Mouse (Mus musculus) MEL (cell line): ENCODE results near the gene Ostf1. TPM values are rescaled to one million over a fixed set of nuclear protein-coding genes. Genes with fewer than 3 reads are reported as not detected.

Experiments used
- DNase-seq: peaks from one replicate; pipeline ENCODE4 v3.0.0; 2011; ENCODE audit warnings: low read depth, low spot score
- H3K27ac ChIP-seq: 2 replicates; pipeline ENCODE4 v1.5.1; 2012; ENCODE audit warnings: low read depth, mild to moderate bottlenecking, control low read depth, low read length, moderate library complexity; ENCODE audit not compliant: control insufficient read depth
- H3K27me3 ChIP-seq, 2 experiments: fragments of 150-350 bp in 1 of 2; sonication (generic) in 1 of 2; 2 replicates each; pipeline ENCODE4 v1.6.1; 2012; ENCODE audit warnings: low read length in 2 of 2, mild to moderate bottlenecking in 2 of 2, improper control_type of control experiment in 1 of 2, moderate library complexity in 1 of 2; ENCODE audit not compliant: insufficient read depth in 2 of 2, control insufficient read depth in 1 of 2
- H3K36me3 ChIP-seq, 2 experiments: 2 replicates each; pipeline ENCODE4 v1.6.1; 2012 to 2014; ENCODE audit warnings: low read length in 2 of 2, improper control_type of control experiment in 1 of 2, inconsistent platforms in 1 of 2, mild to moderate bottlenecking in 1 of 2; ENCODE audit not compliant: insufficient read depth in 2 of 2, control insufficient read depth in 1 of 2
- H3K4me1 ChIP-seq, 2 experiments: fragments of 150-350 bp in 1 of 2; sonication (generic) in 1 of 2; 2 replicates each; pipeline ENCODE4 v1.6.1; 2012; ENCODE audit warnings: low read length in 2 of 2, improper control_type of control experiment in 1 of 2, mild to moderate bottlenecking in 1 of 2; ENCODE audit not compliant: insufficient read depth in 2 of 2, control insufficient read depth in 1 of 2
- H3K4me3 ChIP-seq, 2 experiments: fragments of 150-350 bp in 1 of 2; sonication (generic) in 1 of 2; 2 replicates each; pipeline ENCODE4 v1.5.1; 2012; ENCODE audit warnings: low read depth in 2 of 2, low read length in 2 of 2, mild to moderate bottlenecking in 2 of 2, moderate library complexity in 2 of 2, control low read depth in 1 of 2, improper control_type of control experiment in 1 of 2; ENCODE audit not compliant: control insufficient read depth in 1 of 2, insufficient read depth in 1 of 2
- H3K79me2 ChIP-seq: 2 replicates; pipeline ENCODE4 v1.6.1; 2012; ENCODE audit warnings: mild to moderate bottlenecking, low read length, moderate library complexity; ENCODE audit not compliant: control insufficient read depth, poor library complexity, insufficient read depth
- H3K9ac ChIP-seq: 2 replicates; pipeline ENCODE4 v1.6.1; 2012; ENCODE audit warnings: low read depth, mild to moderate bottlenecking, control low read depth, low read length, moderate library complexity; ENCODE audit not compliant: control insufficient read depth, poor library complexity, severe bottlenecking
- H3K9me3 ChIP-seq: fragments of 150-350 bp; sonication (generic); replicated peaks from 2 replicates; pipeline ENCODE4 v1.6.1; 2012; ENCODE audit warnings: mild to moderate bottlenecking, low read length, improper control_type of control experiment, moderate library complexity; ENCODE audit not compliant: insufficient read depth
- BHLHE40 ChIP-seq: IDR thresholded peaks from 2 replicates; pipeline ENCODE4 v1.6.1; 2012; ENCODE audit warnings: low read depth, mild to moderate bottlenecking, inconsistent platforms, low read length, improper control_type of control experiment, borderline replicate concordance
- CHD1 ChIP-seq: IDR thresholded peaks from 2 replicates; pipeline ENCODE4 v1.6.1; 2012; ENCODE audit warnings: low read depth, mild to moderate bottlenecking, inconsistent platforms, low read length, improper control_type of control experiment
- CHD2 ChIP-seq: IDR thresholded peaks from 2 replicates; pipeline ENCODE4 v1.6.1; 2011; ENCODE audit warnings: low read length, improper control_type of control experiment
- CTCF ChIP-seq, 3 experiments: IDR thresholded peaks in 2 of 3; conservative IDR thresholded peaks in 1 of 3; 2 replicates each; pipeline ENCODE4 v1.5.1; 2011 to 2012; ENCODE audit warnings: low read length in 3 of 3, low read depth in 2 of 3, mild to moderate bottlenecking in 2 of 3, improper control_type of control experiment in 1 of 3, inconsistent platforms in 1 of 3, mixed read lengths in 1 of 3, moderate library complexity in 1 of 3; ENCODE audit not compliant: control insufficient read depth in 1 of 3, insufficient read depth in 1 of 3, poor library complexity in 1 of 3, severe bottlenecking in 1 of 3
- E2F4 ChIP-seq: IDR thresholded peaks from 2 replicates; pipeline ENCODE4 v1.6.1; 2011; ENCODE audit warnings: low read depth, low read length, improper control_type of control experiment, borderline replicate concordance
- EP300 ChIP-seq, 2 experiments: IDR thresholded peaks; 2 replicates each; pipeline ENCODE4 v1.6.1; 2011; ENCODE audit warnings: improper control_type of control experiment in 2 of 2, low read length in 2 of 2, low read depth in 1 of 2, mild to moderate bottlenecking in 1 of 2
- ETS1 ChIP-seq: IDR thresholded peaks from 2 replicates; pipeline ENCODE4 v1.6.1; 2012; ENCODE audit warnings: low read depth, mild to moderate bottlenecking, inconsistent platforms, low read length, improper control_type of control experiment, moderate library complexity
- GATA1 ChIP-seq: IDR thresholded peaks from 2 replicates; pipeline ENCODE4 v1.6.1; 2011; ENCODE audit warnings: low read depth, low read length, improper control_type of control experiment
- MAX ChIP-seq: IDR thresholded peaks from 2 replicates; pipeline ENCODE4 v1.6.1; 2011; ENCODE audit warnings: low read length, improper control_type of control experiment
- MAZ ChIP-seq: IDR thresholded peaks from 2 replicates; pipeline ENCODE4 v1.6.1; 2012; ENCODE audit warnings: low read depth, mild to moderate bottlenecking, inconsistent platforms, low read length, improper control_type of control experiment
- MEF2A ChIP-seq: IDR thresholded peaks from 2 replicates; pipeline ENCODE4 v1.6.1; 2014; ENCODE audit warnings: low read depth, mild to moderate bottlenecking, inconsistent platforms, low read length, improper control_type of control experiment; ENCODE audit not compliant: poor library complexity, insufficient replicate concordance, severe bottlenecking; ENCODE audit errors: extremely low read depth
- MXI1 ChIP-seq: IDR thresholded peaks from 2 replicates; pipeline ENCODE4 v1.6.1; 2011; ENCODE audit warnings: mild to moderate bottlenecking, low read depth, low read length, improper control_type of control experiment
- MYB ChIP-seq: IDR thresholded peaks from 2 replicates; pipeline ENCODE4 v1.6.1; 2011; ENCODE audit warnings: mild to moderate bottlenecking, low read depth, low read length, improper control_type of control experiment
- MYC ChIP-seq: IDR thresholded peaks from 2 replicates; pipeline ENCODE4 v1.6.1; 2011; ENCODE audit warnings: low read depth, mild to moderate bottlenecking, low read length, improper control_type of control experiment, moderate library complexity
- NELFE ChIP-seq: IDR thresholded peaks from 2 replicates; pipeline ENCODE4 v1.6.1; 2011; ENCODE audit warnings: low read depth, low read length, improper control_type of control experiment
- POLR2AphosphoS2 ChIP-seq: IDR thresholded peaks from 2 replicates; pipeline ENCODE4 v1.6.1; 2011; ENCODE audit warnings: low read length, improper control_type of control experiment
- RAD21 ChIP-seq: IDR thresholded peaks from 2 replicates; pipeline ENCODE4 v1.6.1; 2011; ENCODE audit warnings: mild to moderate bottlenecking, low read depth, low read length, improper control_type of control experiment
- RCOR1 ChIP-seq: IDR thresholded peaks from 2 replicates; pipeline ENCODE4 v1.6.1; 2012; ENCODE audit warnings: low read depth, mild to moderate bottlenecking, inconsistent platforms, low read length, improper control_type of control experiment
- SMC3 ChIP-seq: IDR thresholded peaks from 2 replicates; pipeline ENCODE4 v1.6.1; 2011; ENCODE audit warnings: low read depth, low read length, improper control_type of control experiment
- TAL1 ChIP-seq: IDR thresholded peaks from 2 replicates; pipeline ENCODE4 v1.6.1; 2012; ENCODE audit warnings: mild to moderate bottlenecking, inconsistent platforms, low read length, moderate library complexity, mixed read lengths
- TBP ChIP-seq: IDR thresholded peaks from 2 replicates; pipeline ENCODE4 v1.8.0; 2011; ENCODE audit warnings: low read depth, low read length, improper control_type of control experiment
- USF1 ChIP-seq: IDR thresholded peaks from 2 replicates; pipeline ENCODE4 v1.6.1; 2014; ENCODE audit warnings: low read depth, mild to moderate bottlenecking, inconsistent platforms, low read length, improper control_type of control experiment, moderate library complexity
- ZC3H11A ChIP-seq: IDR thresholded peaks from 2 replicates; pipeline ENCODE4 v1.6.1; 2012; ENCODE audit warnings: low read depth, mild to moderate bottlenecking, inconsistent platforms, low read length, improper control_type of control experiment
- ZMIZ1 ChIP-seq: IDR thresholded peaks from 2 replicates; pipeline ENCODE4 v1.6.1; 2012; ENCODE audit warnings: low read depth, mild to moderate bottlenecking, inconsistent platforms, low read length, improper control_type of control experiment, moderate library complexity
- ZNF384 ChIP-seq: IDR thresholded peaks from 2 replicates; pipeline ENCODE4 v1.6.1; 2012; ENCODE audit warnings: low read depth, mild to moderate bottlenecking, inconsistent platforms, low read length, improper control_type of control experiment
- polyA plus RNA-seq, 2 experiments: library from polyadenylated mRNA; stranded (reverse) in 1 of 2; unstranded in 1 of 2; fragments of >175 nt in 1 of 2; fragments of >200 nt in 1 of 2; gene quantifications; 2 replicates each; pipeline versions ENCODE4 v1.2.1 to v1.2.4; 2012; ENCODE audit warnings: low replicate concordance in 2 of 2, low read depth in 1 of 2; ENCODE audit not compliant: insufficient read length in 2 of 2, insufficient read depth in 1 of 2, missing spikeins in 1 of 2
- total RNA-seq: library from RNA; depleted of rRNA; stranded (reverse); fragments of 300-350 nt; gene quantifications from 2 replicates; pipeline ENCODE4 v1.2.3, GENCODE M21; 2012

Ostf1 gene
- total and polyA plus RNA-seq, 3 experiments, result 117 to 162 TPM; not detected in 1

- no peak for DNase-seq
Measured at GRCm38 (mm10) chr19:18555645-18556044, 76.0 kb downstream of the Ostf1 start.

GRCm38 (mm10) chr19:18548668-18549067 lies 83.0 kb downstream of the Ostf1 start:
- DNase-seq, result peak; percentile 61
- H3K4me3 ChIP-seq, result no peak overlapping the region

More at GRCm38 (mm10) chr19:18555645-18556044, 76.0 kb downstream of the Ostf1 start:
- Histone ChIP-seq H3K9ac (no peak overlapping the region), H3K79me2 (no peaks in the 10 kb centered on the region), H3K27ac (no peak overlapping the region), H3K4me3 (no peak overlapping the region), H3K9me3 (no peaks in the 10 kb centered on the region), H3K4me1 (no peaks in the 10 kb centered on the region), H3K36me3 (no peaks in the 10 kb centered on the region), H3K27me3 (no peaks in the 10 kb centered on the region; a peak in 1 of 4 replicates)
- no peak for TF ChIP-seq POLR2AphosphoS2
- no peak for TF ChIP-seq MXI1
- TF ChIP-seq ZMIZ1, result no peak
- no peak for TF ChIP-seq USF1
- no peak for TF ChIP-seq E2F4
- TF ChIP-seq CHD1, result no peak
- no peak for TF ChIP-seq MYC
- TF ChIP-seq MAX, result no peak
- TF ChIP-seq ZNF384, result no peak
- TF ChIP-seq MAZ, result no peak
- no peak for TF ChIP-seq EP300 (IDR thresholded peaks at IDR 0.05; ENCODE audit: low read depth in 1 of 2, low read length in 2 of 2)
- no peak for TF ChIP-seq BHLHE40
- TF ChIP-seq TAL1, result no peak
- no peak for TF ChIP-seq MEF2A

More at GRCm38 (mm10) chr19:18548668-18549067, 83.0 kb downstream of the Ostf1 start:
- no peaks in the 10 kb centered on the region for H3K4me1 ChIP-seq
- H3K27me3 ChIP-seq, result peaks cover 0 to 3% of the 10 kb centered on the region in 2 experiments; a peak in 1 of 4 replicates
- no peaks in the 10 kb centered on the region for H3K79me2 ChIP-seq
- no peak overlapping the region for H3K9ac ChIP-seq
- no peak overlapping the region for H3K27ac ChIP-seq
- no peaks in the 10 kb centered on the region for H3K36me3 ChIP-seq
- no peak for TF ChIP-seq CHD1
- TF ChIP-seq TAL1, result no peak
- no peak for TF ChIP-seq CHD2
- peak; percentile 78 for TF ChIP-seq RAD21
- no peak for TF ChIP-seq NELFE
- no peak for TF ChIP-seq POLR2AphosphoS2
- peak; percentile 67 for TF ChIP-seq ZC3H11A
- no peak for TF ChIP-seq ZMIZ1
- no peak for TF ChIP-seq RCOR1
- no peak for TF ChIP-seq ETS1
- no peak for TF ChIP-seq EP300 (IDR thresholded peaks at IDR 0.05; ENCODE audit: low read depth in 1 of 2, low read length in 2 of 2)
- TF ChIP-seq SMC3, result peak; percentile 73
- TF ChIP-seq TBP, result no peak
- no peak for TF ChIP-seq MAX
- TF ChIP-seq CTCF (IDR thresholded peaks at IDR 0.05 in 2 of 3, conservative IDR thresholded peaks at IDR 0.05 in 1 of 3; ENCODE audit: control insufficient read depth in 1 of 3, insufficient read depth in 1 of 3, low read depth in 2 of 3, low read length in 3 of 3, poor library complexity in 1 of 3, severe bottlenecking in 1 of 3), result peak; percentile 32 to 74 (median 32)
- no peak for TF ChIP-seq MYB
- TF ChIP-seq GATA1, result no peak
- no peaks in the 10 kb centered on the region for H3K9me3 ChIP-seq
